Mouse (Mus musculus) lung, postnatal 10 days (tissue): ENCODE measurements around the gene Utp15.
A peak's percentile ranks its signal among the peaks of the same experiment; 100 is the strongest.

Experiments
- DNase-seq: peaks from one replicate; pipeline ENCODE4 v3.0.0; 2021

Utp15 gene

DNA sequence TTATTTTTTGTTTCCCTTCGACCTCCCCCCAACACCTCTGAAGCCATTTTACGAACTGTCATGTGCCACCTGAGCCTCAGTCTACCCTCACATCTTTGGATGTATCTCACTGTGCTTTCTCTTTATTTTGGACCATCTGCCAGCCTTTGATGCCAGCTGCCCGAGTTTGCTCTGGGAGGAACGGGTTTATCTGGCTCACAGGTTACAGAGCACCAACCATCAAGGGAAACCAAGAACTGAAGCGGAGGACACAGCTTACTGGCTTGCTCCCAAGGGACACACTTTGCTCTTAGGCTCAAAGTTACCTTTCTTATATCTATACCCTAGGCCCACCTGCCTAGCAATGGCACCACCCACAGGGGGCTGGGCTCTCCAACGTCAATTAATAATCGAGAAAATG, 17.5 kb downstream of the Utp15 start:
- no peak for DNase-seq

GRCm38 (mm10) chr13:98244571-98245350, 18.1 kb downstream of the Utp15 start:
- peak; percentile 52 for DNase-seq

- DNase-seq, result no peak
These were observed 21.1 kb downstream of the Utp15 start for GRCm38 (mm10) chr13:98241531-98242282.

DNA sequence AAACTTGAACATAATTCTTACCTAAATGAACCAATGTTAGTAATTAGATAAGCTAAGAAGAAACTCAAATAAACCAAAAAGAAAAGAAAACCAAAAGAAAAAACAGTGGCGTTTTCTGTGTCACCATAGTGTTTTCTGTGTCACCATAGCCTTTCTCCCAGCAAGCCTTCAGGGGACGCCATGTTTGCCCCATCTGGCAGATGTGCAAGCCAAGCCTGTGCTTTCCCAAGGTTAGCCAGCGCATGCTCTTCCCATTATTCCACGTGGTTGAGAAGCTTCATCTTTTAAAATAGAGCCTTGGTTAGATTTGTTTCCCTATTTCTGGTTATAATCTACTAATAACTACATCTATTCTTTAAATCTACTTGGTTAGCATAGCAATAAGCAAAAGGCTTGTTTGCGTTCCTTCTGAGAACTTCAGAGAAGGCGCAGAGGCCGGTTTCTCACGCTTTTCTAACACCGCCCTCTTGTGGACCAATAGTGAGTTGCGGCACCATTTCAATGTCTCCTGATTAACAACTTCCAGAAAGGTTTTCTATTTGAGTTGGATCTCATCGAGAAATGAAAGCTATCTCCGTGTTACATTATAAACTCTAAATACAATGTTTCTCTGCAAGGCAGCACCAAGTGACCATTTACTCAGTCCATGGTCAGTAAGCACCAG, 22.7 kb downstream of the Utp15 start:
- peak; percentile 79 for DNase-seq

DNA sequence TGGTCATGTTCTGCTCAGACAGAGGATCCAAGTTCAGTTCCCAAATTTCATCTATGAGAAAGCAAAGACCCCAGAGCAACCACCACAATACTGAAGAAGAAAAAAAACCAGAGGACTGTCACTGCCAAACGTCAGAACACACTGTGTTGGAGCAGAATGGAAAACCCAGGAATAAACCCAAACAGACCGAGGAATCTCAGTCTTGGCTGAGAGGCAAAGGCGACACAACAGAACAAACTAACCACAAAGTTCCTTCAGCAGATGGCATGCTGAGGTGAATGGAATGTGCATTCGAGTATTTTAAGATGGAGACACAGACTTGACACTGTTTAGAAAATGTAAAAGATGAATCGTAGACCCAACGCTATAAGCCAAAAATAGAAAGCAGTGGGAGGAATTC, 27.4 kb downstream of the Utp15 start:
- peak; percentile 21 for DNase-seq

- no peak for DNase-seq
These were observed 32.3 kb downstream of the Utp15 start for GRCm38 (mm10) chr13:98230511-98230910.

DNA sequence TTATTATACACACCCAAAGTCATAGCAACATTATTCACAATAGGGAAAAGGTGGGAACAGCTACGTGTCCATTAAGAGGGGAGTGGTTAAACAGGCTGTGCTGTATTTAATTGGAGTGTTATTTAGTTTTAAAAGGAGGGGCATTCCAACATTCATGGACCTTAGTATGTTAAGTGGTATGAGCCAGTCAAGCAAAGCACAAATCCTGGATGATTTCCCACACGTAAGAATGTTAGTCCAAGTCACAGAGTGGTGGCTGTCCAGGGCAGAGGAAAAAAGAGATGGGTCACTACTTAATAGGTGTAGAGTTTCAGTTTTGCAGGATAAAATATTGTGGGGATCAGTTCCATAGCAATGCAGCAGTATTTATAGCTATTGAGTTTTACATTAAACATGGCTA, 36.6 kb downstream of the Utp15 start:
- DNase-seq, result no peak

DNA sequence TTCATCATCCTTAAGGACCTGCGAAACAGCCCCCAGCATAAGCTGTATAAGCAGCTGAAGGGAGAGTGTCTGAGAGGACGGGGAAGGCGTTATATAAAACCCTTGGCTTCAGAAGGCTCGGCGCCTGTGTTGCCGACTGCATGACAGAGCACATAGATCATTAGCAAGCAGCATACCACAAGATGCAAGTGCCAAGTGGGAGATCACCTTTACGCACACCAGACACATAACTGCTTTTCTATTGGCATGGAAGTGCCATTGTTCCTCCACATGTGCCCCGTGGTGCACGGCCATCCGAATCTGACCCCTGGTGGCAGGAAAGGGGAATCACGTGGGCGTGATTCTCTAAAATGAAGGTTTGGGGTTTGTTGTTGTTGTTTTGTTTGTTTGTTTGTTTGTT, 40.0 kb downstream of the Utp15 start:
- peak; percentile 56 for DNase-seq

- no peak for DNase-seq
These were observed 52.7 kb downstream of the Utp15 start for GRCm38 (mm10) chr13:98210137-98210536.

DNA sequence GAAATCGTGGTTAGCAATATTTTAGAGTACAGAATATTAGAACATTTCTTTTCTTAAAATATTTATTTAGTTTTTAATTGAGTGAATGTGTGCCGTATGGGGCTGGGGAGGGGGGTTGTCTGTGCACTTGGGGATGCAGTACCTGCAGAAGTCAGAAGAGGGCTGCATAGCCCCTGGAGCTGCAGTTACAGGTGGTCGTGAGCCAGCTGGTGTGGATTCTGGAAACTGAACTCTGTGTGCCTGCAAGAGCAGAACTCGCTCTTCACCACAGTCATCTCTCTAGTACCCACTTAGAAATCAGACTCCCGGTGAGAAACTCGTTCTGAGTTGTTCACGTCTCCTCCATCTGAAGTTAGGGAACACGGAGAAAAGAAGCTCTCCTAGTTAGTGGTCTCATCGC, 54.0 kb downstream of the Utp15 start:
- DNase-seq, result peak; percentile 18

- no peak for DNase-seq
These were observed 56.3 kb downstream of the Utp15 start for GRCm38 (mm10) chr13:98206546-98206870.

DNA sequence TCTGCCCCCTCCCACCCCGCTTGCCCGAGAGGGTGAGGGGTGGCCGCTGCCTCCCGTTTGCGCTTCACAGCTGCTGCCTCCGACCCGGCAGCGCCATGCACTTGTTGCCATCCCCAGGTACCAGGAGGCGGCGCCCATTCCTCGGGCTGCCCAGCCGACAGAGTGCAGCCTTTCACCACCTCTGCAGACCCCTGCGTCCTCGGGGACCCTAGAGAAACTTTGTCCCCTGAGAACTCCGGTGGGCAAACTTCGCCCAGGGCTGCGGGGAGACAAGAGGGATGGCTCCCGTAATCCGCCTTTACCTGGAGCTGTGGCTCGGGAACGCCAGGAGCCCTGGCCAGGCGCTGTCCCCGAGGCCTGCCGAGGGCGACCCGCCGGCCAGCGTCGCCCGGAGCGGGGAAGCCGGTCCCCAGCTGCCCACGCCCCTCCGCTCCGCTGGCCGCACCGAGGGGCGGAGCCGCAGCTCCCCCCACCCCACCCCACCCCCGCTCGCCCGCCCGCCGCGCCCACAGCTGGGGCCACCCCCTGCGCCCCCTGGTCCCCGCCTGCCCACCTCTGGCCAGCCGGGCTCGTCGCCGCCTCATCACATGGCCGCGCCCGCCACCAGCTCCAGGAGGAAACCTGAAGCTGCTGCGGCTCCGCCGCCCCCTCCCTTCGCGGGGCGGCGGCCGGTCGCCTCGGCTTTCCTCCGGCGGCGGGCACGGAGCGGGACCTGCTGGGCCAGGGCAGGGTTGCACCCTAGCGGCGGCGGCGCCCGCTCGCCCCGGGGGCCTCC, 56.9 kb downstream of the Utp15 start, which contains the start of gene Arhgef28:
Gene Arhgef28 (minus strand): TSS at position 669 of the 775 bp plus-strand sequence.
- peak; percentile 79 for DNase-seq

DNA sequence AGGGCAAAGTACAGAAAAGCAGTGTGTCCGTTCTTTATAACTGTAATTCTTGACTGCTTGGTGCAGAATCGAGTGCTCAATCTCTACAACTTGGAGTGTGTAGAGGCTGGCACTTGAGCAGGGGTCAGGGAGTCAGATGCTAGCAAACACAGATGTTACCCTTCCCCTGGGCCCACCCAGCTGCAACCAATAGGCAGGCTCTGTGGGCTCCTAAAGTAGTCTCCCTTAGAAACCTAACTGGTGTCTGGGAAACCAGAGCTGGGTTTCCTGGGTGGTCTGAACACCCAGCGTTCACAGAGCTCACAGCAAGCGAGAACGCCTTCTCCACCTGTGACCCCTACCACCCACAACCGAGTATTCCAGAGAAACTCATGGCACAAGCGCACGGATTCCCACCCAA, 57.7 kb downstream of the Utp15 start:
- no peak for DNase-seq

DNA sequence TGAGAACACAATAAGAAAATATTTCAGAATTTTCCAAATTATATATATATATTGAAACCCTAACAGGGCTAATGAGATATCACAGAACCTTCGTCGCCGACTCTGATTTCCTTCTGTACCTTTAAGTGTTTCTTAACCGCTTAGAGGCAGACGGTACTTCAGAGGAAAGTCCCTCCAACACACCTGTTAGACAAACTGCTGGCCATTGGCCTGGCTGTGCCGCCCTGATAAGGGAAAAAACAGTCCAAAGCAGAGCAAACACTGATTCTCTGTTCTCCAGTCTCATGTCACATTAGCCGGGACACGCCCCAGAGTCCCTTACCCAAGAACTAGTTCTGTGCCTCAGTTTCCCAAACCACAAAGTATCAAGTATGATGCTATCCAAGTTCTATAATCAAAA, 58.5 kb downstream of the Utp15 start:
- no peak for DNase-seq

GRCm38 (mm10) chr13:98201436-98201835, 61.4 kb downstream of the Utp15 start:
- DNase-seq, result no peak
